Comparison of ENCODE assay signal across 19 mouse cellular contexts in genomic region chrX:11418261-11418660, GRCm38 (mm10).
A peak's percentile ranks its signal among the peaks of the same experiment; 100 is the strongest.
DNase-seq lines count a peak whose midpoint lies in the region; ATAC-seq and TF ChIP-seq lines count a peak whose summit lies in the region.
"Had no signal": no experiment of that assay in that cellular context is flagged by ENCODE, and none has a peak within 500 bp of the region (broad histone marks: within the 10 kb centered on the region; RNA-seq: fewer than 3 reads in every experiment).

No protein-coding gene starts in this region.

- no peak overlapping the region for H3K4me2 ChIP-seq in lung, embryonic 14.5 days
- H3K4me2 ChIP-seq: liver, embryonic 13.5 days had no signal

- peak overlapping the region; percentile 48; the same call in 1 of the 2 replicates for H3K27ac ChIP-seq in lung, embryonic 14.5 days (ENCODE audit: low read depth)
- H3K27ac ChIP-seq: forebrain, embryonic 10.5 days; hindbrain, embryonic 10.5 days; liver, embryonic 13.5 days had no signal

- intact Hi-C loops in heart, postnatal 10 days (cut with DNase I): no loop called here

- no peak overlapping the region for H3K4me3 ChIP-seq in lung, embryonic 14.5 days (ENCODE audit: low read depth, low read length)
- H3K4me3 ChIP-seq: forebrain, embryonic 10.5 days; hindbrain, embryonic 10.5 days; liver, embryonic 13.5 days; megakaryocyte, embryonic 14.5 days had no signal

- DNase-seq in lung, embryonic 14.5 days: no peak
- no peak for DNase-seq in lung, adult 18-20 months
- peak; percentile 14 for DNase-seq in gastrocnemius, postnatal 10 days
- DNase-seq in heart, adult 9 months (ENCODE audit: low spot score in 2 of 2): peak; percentile 30 to 60
- peak; percentile 51 to 65 for DNase-seq in heart, postnatal 10 days
- no peak for DNase-seq in ovary, postnatal 36 days (ENCODE audit: low spot score)
- no peak for DNase-seq in kidney, postnatal 4 days
- no peak for DNase-seq in spleen, postnatal 14 days (ENCODE audit: low spot score in 2 of 2)
- DNase-seq: adrenal gland, adult 2 months; cerebellum, adult 11-12 months; left cerebral cortex, postnatal 4 days; liver, embryonic 13.5 days; right cerebral cortex, postnatal 4 days; thymus, postnatal 36 days had no signal

- no peak for TF ChIP-seq CTCF in lung, embryonic 14.5 days (IDR thresholded peaks at IDR 0.05; ENCODE audit: low read depth)

- 74% methylated on average over 10 of the region's 10 CpGs for WGBS in lung, embryonic 14.5 days

- H3K9me3 ChIP-seq in lung, embryonic 14.5 days (ENCODE audit: low read depth, low read length): no peaks in the 10 kb centered on the region
- H3K9me3 ChIP-seq: forebrain, embryonic 10.5 days; G1E; hindbrain, embryonic 10.5 days; liver, embryonic 13.5 days; megakaryocyte, embryonic 14.5 days had no signal

- no peaks in the 10 kb centered on the region for H3K27me3 ChIP-seq in lung, embryonic 14.5 days (ENCODE audit: insufficient read depth, low read length)
- H3K27me3 ChIP-seq: liver, embryonic 13.5 days had no signal

- H3K36me3 ChIP-seq in lung, embryonic 14.5 days (ENCODE audit: insufficient read depth): no peaks in the 10 kb centered on the region
- H3K36me3 ChIP-seq: forebrain, embryonic 10.5 days; G1E; hindbrain, embryonic 10.5 days; liver, embryonic 13.5 days had no signal

- no peak for ATAC-seq in lung, embryonic 14.5 days (ENCODE audit: insufficient read depth)
- ATAC-seq: midbrain, embryonic 16.5 days had no signal

- H3K4me1 ChIP-seq in lung, embryonic 14.5 days (ENCODE audit: insufficient read depth): peaks cover 10% of the 10 kb centered on the region
- H3K4me1 ChIP-seq: liver, embryonic 13.5 days; megakaryocyte, embryonic 14.5 days had no signal

- H3K9ac ChIP-seq in lung, embryonic 14.5 days: no peak overlapping the region
- H3K9ac ChIP-seq: liver, embryonic 13.5 days had no signal

Comparison
In these comparisons a context has a peak if more than half of its experiments do, and no peak if none do; other contexts are left out.
1. DNase-seq: peak in gastrocnemius, postnatal 10 days (single experiment), heart, adult 9 months (2 of 2) and heart, postnatal 10 days (2 of 2); none in lung, embryonic 14.5 days (single experiment), lung, adult 18-20 months (0 of 2), ovary, postnatal 36 days (single experiment), kidney, postnatal 4 days (0 of 2) and spleen, postnatal 14 days (0 of 2).